Mouse (Mus musculus) brain, embryonic 14.5 days (tissue): Measurements from ENCODE around the gene Clcnka.

Source experiments
- CTCF ChIP-seq: fragments of 200-500 bp; IDR thresholded peaks from 2 replicates; pipeline ENCODE4 v1.5.1; 2012; ENCODE audit warnings: inconsistent platforms, mild to moderate bottlenecking, moderate library complexity, borderline replicate concordance; ENCODE audit not compliant: insufficient read depth, insufficient read length; ENCODE audit errors: extremely low read depth
- POLR2A ChIP-seq: fragments of 200-500 bp; IDR thresholded peaks from 2 replicates; pipeline ENCODE4 v1.6.1; 2012; ENCODE audit warnings: mild to moderate bottlenecking, inconsistent platforms, borderline replicate concordance; ENCODE audit not compliant: poor library complexity, insufficient read depth, insufficient read length, severe bottlenecking; ENCODE audit errors: extremely low read depth

DNA sequence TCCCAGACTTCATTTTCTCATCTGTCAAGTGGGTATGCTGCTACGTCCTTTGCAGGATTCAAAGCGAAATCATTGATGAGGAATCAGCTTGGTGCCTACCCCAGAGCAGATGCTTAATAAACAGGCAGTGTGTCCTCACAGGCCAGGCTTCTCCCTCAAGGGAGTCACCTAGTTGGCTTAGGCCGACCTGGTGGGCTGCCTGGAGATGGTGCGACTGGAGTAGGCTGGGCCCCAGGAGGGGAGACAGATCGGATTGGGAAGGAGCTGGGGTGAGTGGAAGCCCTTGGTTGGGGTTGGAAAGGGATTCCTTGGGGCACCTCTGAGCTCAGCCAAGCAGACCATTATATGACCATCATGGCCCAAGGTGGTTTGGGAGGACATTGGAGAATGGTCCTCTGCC is 26.1 kb downstream of the Clcnka start:
- no peak for TF ChIP-seq CTCF
- no peak for TF ChIP-seq POLR2A
